Mouse (Mus musculus): ENCODE data around the gene Nol4l. TPM values are rescaled to one million over a fixed set of nuclear protein-coding genes. Genes with fewer than 3 reads are reported as not detected.
A peak's percentile ranks its signal among the peaks of the same experiment; 100 is the strongest.

Nol4l gene
- polyA plus RNA-seq, 1 experiment from 2014 or later = 7.0 TPM

GRCm38 (mm10) chr2:153494293-153494811, 35.4 kb downstream of the Nol4l start:
- Histone ChIP-seq H3K36me3 (ENCODE audit: control insufficient read depth, insufficient read depth) (no peaks in the 10 kb centered on the region), H3K4me3 (ENCODE audit: low read length) (peak overlapping the region; percentile 3; the same call in 1 of the 2 replicates), H3K9ac (ENCODE audit: low read length) (peak overlapping the region; percentile 44), H3K27me3 (ENCODE audit: control insufficient read depth, insufficient read depth, low read length) (no peaks in the 10 kb centered on the region), H3K4me2 (ENCODE audit: low read depth, low read length) (peak overlapping the region; percentile 49), H3K27ac (ENCODE audit: low read length) (peak overlapping the region; percentile 91), H3K9me3 (replicated peaks; ENCODE audit: control insufficient read depth, low read length) (no peaks in the 10 kb centered on the region), H3K4me1 (ENCODE audit: control insufficient read depth, insufficient read depth, low read length) (peaks cover 52% of the 10 kb centered on the region)
- peak; percentile 59 for ATAC-seq (replicated peaks; ENCODE audit: extremely low read depth, insufficient read depth, low FRiP score)
- 8% methylated on average over 9 of the region's 9 CpGs for WGBS

GRCm38 (mm10) chr2:153493781-153494292, 35.9 kb downstream of the Nol4l start:
- Histone ChIP-seq H3K4me2 (ENCODE audit: low read depth, low read length) (peak overlapping the region; percentile 49), H3K4me1 (ENCODE audit: control insufficient read depth, insufficient read depth, low read length) (peaks cover 52% of the 10 kb centered on the region), H3K9ac (ENCODE audit: low read length) (peak overlapping the region; percentile 22), H3K9me3 (replicated peaks; ENCODE audit: control insufficient read depth, low read length) (no peaks in the 10 kb centered on the region), H3K36me3 (ENCODE audit: control insufficient read depth, insufficient read depth) (no peaks in the 10 kb centered on the region), H3K27me3 (ENCODE audit: control insufficient read depth, insufficient read depth, low read length) (no peaks in the 10 kb centered on the region), H3K4me3 (ENCODE audit: low read length) (peak overlapping the region; percentile 72; the same call in 1 of the 2 replicates), H3K27ac (ENCODE audit: low read length) (peak overlapping the region; percentile 91)
- ATAC-seq (replicated peaks; ENCODE audit: extremely low read depth, insufficient read depth, low FRiP score) = peak; percentile 57
- 6% methylated on average over 6 of the region's 6 CpGs for WGBS

GRCm38 (mm10) chr2:153493393-153493731, 36.4 kb downstream of the Nol4l start:
- peak overlapping the region; percentile 72 for H3K4me3 ChIP-seq (ENCODE audit: low read length)
- no peaks in the 10 kb centered on the region for H3K9me3 ChIP-seq (replicated peaks; ENCODE audit: control insufficient read depth, low read length)
- ATAC-seq (replicated peaks; ENCODE audit: extremely low read depth, insufficient read depth, low FRiP score) = no peak
- peak overlapping the region; percentile 89 for H3K9ac ChIP-seq (ENCODE audit: low read length)
- H3K27me3 ChIP-seq (ENCODE audit: control insufficient read depth, insufficient read depth, low read length) = no peaks in the 10 kb centered on the region
- no peaks in the 10 kb centered on the region for H3K36me3 ChIP-seq (ENCODE audit: control insufficient read depth, insufficient read depth)
- WGBS = 17% methylated on average over 2 of the region's 2 CpGs
- H3K4me1 ChIP-seq (ENCODE audit: control insufficient read depth, insufficient read depth, low read length) = peaks cover 52% of the 10 kb centered on the region
- H3K4me2 ChIP-seq (ENCODE audit: low read depth, low read length) = peak overlapping the region; percentile 97
- H3K27ac ChIP-seq (ENCODE audit: low read length) = peak overlapping the region; percentile 91

GRCm38 (mm10) chr2:153492573-153493392, 37.0 kb downstream of the Nol4l start, which contains the start of gene 4930404H24Rik:
4930404H24Rik (plus strand) TSS chr2:153492790.
- Histone ChIP-seq H3K9ac (ENCODE audit: low read length) (peak within 1 kb of the TSS; percentile 89), H3K4me1 (ENCODE audit: control insufficient read depth, insufficient read depth, low read length) (peaks cover 52% of the 10 kb centered on the region), H3K4me2 (ENCODE audit: low read depth, low read length) (peak within 1 kb of the TSS; percentile 97), H3K27ac (ENCODE audit: low read length) (peak within 1 kb of the TSS; percentile 91), H3K4me3 (ENCODE audit: low read length) (peak within 1 kb of the TSS; percentile 72), H3K27me3 (ENCODE audit: control insufficient read depth, insufficient read depth, low read length) (no peaks in the 10 kb centered on the region), H3K36me3 (ENCODE audit: control insufficient read depth, insufficient read depth) (no peaks in the 10 kb centered on the region), H3K9me3 (replicated peaks; ENCODE audit: control insufficient read depth, low read length) (no peaks in the 10 kb centered on the region)
- ATAC-seq (replicated peaks; ENCODE audit: extremely low read depth, insufficient read depth, low FRiP score) = peak; percentile 50
- whole genome bisulfite sequencing = 1% methylated on average over 69 of the region's 83 CpGs

- Histone ChIP-seq H3K27me3 (ENCODE audit: control insufficient read depth, insufficient read depth, low read length) (no peaks in the 10 kb centered on the region), H3K4me1 (ENCODE audit: control insufficient read depth, insufficient read depth, low read length) (peaks cover 50% of the 10 kb centered on the region), H3K27ac (ENCODE audit: low read length) (peak overlapping the region; percentile 54), H3K4me3 (ENCODE audit: low read length) (peak overlapping the region; percentile 72), H3K9me3 (replicated peaks; ENCODE audit: control insufficient read depth, low read length) (no peaks in the 10 kb centered on the region), H3K36me3 (ENCODE audit: control insufficient read depth, insufficient read depth) (no peaks in the 10 kb centered on the region), H3K9ac (ENCODE audit: low read length) (peak overlapping the region; percentile 89), H3K4me2 (ENCODE audit: low read depth, low read length) (peak overlapping the region; percentile 97)
- under 1% methylated on average over 22 of the region's 24 CpGs for WGBS
- ATAC-seq (replicated peaks; ENCODE audit: extremely low read depth, insufficient read depth, low FRiP score) = peak; percentile 5; the same call in 1 of the 2 replicates
Measured at GRCm38 (mm10) chr2:153492179-153492517, 37.6 kb downstream of the Nol4l start.

GRCm38 (mm10) chr2:153491512-153492178, 38.1 kb downstream of the Nol4l start:
- Histone ChIP-seq H3K36me3 (ENCODE audit: control insufficient read depth, insufficient read depth) (no peaks in the 10 kb centered on the region), H3K27ac (ENCODE audit: low read length) (no peak overlapping the region), H3K27me3 (ENCODE audit: control insufficient read depth, insufficient read depth, low read length) (no peaks in the 10 kb centered on the region), H3K4me2 (ENCODE audit: low read depth, low read length) (peak overlapping the region; percentile 97), H3K4me1 (ENCODE audit: control insufficient read depth, insufficient read depth, low read length) (peaks cover 45% of the 10 kb centered on the region), H3K4me3 (ENCODE audit: low read length) (peak overlapping the region; percentile 72), H3K9ac (ENCODE audit: low read length) (peak overlapping the region; percentile 89), H3K9me3 (replicated peaks; ENCODE audit: control insufficient read depth, low read length) (no peaks in the 10 kb centered on the region)
- 26% methylated on average over 18 of the region's 18 CpGs for WGBS
- ATAC-seq (replicated peaks; ENCODE audit: extremely low read depth, insufficient read depth, low FRiP score) = no peak

- no peaks in the 10 kb centered on the region for H3K36me3 ChIP-seq (ENCODE audit: control insufficient read depth, insufficient read depth)
- H3K9ac ChIP-seq (ENCODE audit: low read length) = no peak overlapping the region
- H3K27ac ChIP-seq (ENCODE audit: low read length) = no peak overlapping the region
- H3K9me3 ChIP-seq (replicated peaks; ENCODE audit: control insufficient read depth, low read length) = no peaks in the 10 kb centered on the region
- H3K4me1 ChIP-seq (ENCODE audit: control insufficient read depth, insufficient read depth, low read length) = peaks cover 38% of the 10 kb centered on the region
- H3K4me3 ChIP-seq (ENCODE audit: low read length) = no peak overlapping the region
- H3K27me3 ChIP-seq (ENCODE audit: control insufficient read depth, insufficient read depth, low read length) = no peaks in the 10 kb centered on the region
- no peak overlapping the region for H3K4me2 ChIP-seq (ENCODE audit: low read depth, low read length)
- ATAC-seq (replicated peaks; ENCODE audit: extremely low read depth, insufficient read depth, low FRiP score) = no peak
- WGBS = 43% methylated on average over 5 of the region's 5 CpGs
Measured at GRCm38 (mm10) chr2:153490940-153491339, 38.8 kb downstream of the Nol4l start.

- WGBS = 87% methylated on average over 1 of the region's 1 CpGs
- peaks cover 30% of the 10 kb centered on the region for H3K4me1 ChIP-seq (ENCODE audit: control insufficient read depth, insufficient read depth, low read length)
- no peak overlapping the region for H3K27ac ChIP-seq (ENCODE audit: low read length)
- no peak for ATAC-seq (replicated peaks; ENCODE audit: extremely low read depth, insufficient read depth, low FRiP score)
- no peaks in the 10 kb centered on the region for H3K36me3 ChIP-seq (ENCODE audit: control insufficient read depth, insufficient read depth)
- H3K4me2 ChIP-seq (ENCODE audit: low read depth, low read length) = no peak overlapping the region
- no peaks in the 10 kb centered on the region for H3K9me3 ChIP-seq (replicated peaks; ENCODE audit: control insufficient read depth, low read length)
- H3K27me3 ChIP-seq (ENCODE audit: control insufficient read depth, insufficient read depth, low read length) = no peaks in the 10 kb centered on the region
- H3K9ac ChIP-seq (ENCODE audit: low read length) = no peak overlapping the region
- no peak overlapping the region for H3K4me3 ChIP-seq (ENCODE audit: low read length)
Measured at GRCm38 (mm10) chr2:153490116-153490515, 39.7 kb downstream of the Nol4l start.

- H3K36me3 ChIP-seq (ENCODE audit: control insufficient read depth, insufficient read depth) = no peaks in the 10 kb centered on the region
- peak overlapping the region; percentile 52; the same call in 1 of the 2 replicates for H3K9ac ChIP-seq (ENCODE audit: low read length)
- WGBS = 66% methylated on average over 4 of the region's 4 CpGs
- no peaks in the 10 kb centered on the region for H3K27me3 ChIP-seq (ENCODE audit: control insufficient read depth, insufficient read depth, low read length)
- peaks cover 16% of the 10 kb centered on the region for H3K4me1 ChIP-seq (ENCODE audit: control insufficient read depth, insufficient read depth, low read length)
- H3K4me2 ChIP-seq (ENCODE audit: low read depth, low read length) = no peak overlapping the region
- H3K27ac ChIP-seq (ENCODE audit: low read length) = no peak overlapping the region
- no peak overlapping the region for H3K4me3 ChIP-seq (ENCODE audit: low read length)
- no peak for ATAC-seq (replicated peaks; ENCODE audit: extremely low read depth, insufficient read depth, low FRiP score)
- no peaks in the 10 kb centered on the region for H3K9me3 ChIP-seq (replicated peaks; ENCODE audit: control insufficient read depth, low read length)
Measured at GRCm38 (mm10) chr2:153484071-153484470, 45.7 kb downstream of the Nol4l start.
